Mouse (Mus musculus) hematopoietic stem cell, adult 5-6 weeks (primary cell): ENCODE results near the gene Olfr354. TPM values are rescaled to one million over a fixed set of nuclear protein-coding genes. Genes with fewer than 3 reads are reported as not detected.

Experiments
- ATAC-seq, 2 experiments: fragments of 125-278 bp in 1 of 2; replicated peaks in 1 of 2; 2 replicates each; pipeline ENCODE4 v1.8.0; 2016 to 2017; ENCODE audit warnings: inconsistent platforms in 2 of 2, mild to moderate bottlenecking in 2 of 2, moderate number of reproducible peaks in 2 of 2, low read depth in 1 of 2, moderate TSS enrichment in 1 of 2; ENCODE audit not compliant: low FRiP score in 2 of 2, poor library complexity in 2 of 2, severe bottlenecking in 2 of 2, insufficient read depth in 1 of 2, low TSS enrichment in 1 of 2
- total RNA-seq: library from RNA; stranded (forward); fragments of 172-1452, 232-1000 nt; gene quantifications from 2 replicates; pipeline ENCODE4 v1.2.3, GENCODE M21; 2017

The Olfr354 gene
- not detected in 2 replicates for total RNA-seq

DNA sequence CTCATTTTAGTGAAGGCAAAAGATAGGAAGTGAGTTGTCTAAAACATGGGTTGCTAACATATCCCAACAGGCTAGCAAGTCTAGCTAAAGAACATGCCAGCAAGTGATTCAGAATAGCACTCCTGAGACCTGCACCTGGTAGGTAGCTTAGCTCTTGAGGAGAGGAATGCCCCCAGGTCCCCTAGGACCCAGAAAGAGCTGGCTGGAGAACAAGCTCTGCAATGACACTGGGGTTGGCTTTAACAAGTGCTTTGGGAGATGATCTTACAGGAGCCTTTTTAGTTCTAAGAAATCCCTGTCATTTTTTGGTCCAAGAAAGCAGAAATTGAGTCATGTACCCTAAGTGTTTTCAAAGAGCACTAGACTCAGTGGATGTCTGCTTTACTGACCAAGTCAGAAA lies at the start of gene Olfr354:
Gene Olfr354 (plus strand): TSS at position 301 of the 400 bp plus-strand sequence.
- no peak for ATAC-seq

DNA sequence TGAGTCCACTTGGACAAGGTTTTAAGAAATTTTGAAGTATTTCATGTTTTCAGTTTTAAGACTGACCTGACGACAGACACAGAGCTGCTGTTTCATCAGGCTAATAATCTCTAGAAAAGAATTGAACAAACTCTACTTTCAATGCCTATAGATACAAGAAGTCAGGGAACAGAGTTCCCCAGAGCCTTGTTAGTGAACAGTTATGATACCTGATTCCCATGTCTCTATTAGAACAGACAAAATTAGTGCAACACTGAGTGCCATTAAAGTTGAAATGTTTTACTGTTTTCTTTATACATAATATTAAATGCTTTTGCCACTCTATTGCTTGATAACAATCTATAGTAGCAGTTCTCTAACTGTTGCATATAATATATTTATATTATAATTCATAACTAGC lies 42.9 kb upstream of the Olfr354 start, which contains the start of gene Olfr351:
Gene Olfr351 (minus strand): TSS at position 101 of the 400 bp plus-strand sequence.
- ATAC-seq, result no peak

DNA sequence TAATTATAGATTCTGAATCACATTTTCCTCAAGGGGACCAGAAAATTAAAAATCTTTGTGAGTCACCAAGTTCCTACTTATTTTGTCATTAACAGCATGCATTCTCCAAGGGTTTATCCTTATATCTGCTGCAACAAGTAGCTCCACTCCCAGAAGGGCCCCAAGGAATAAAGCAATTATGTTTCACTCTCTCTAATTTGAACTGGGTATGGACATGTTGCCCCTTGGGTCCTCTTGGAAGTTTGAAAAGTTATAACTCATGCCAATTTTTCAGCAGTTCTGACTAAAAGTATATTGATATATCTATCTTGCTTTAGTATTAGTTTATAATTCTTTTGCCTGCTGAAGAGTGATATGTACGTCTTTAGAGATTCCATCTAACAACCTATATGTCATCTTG lies 37.3 kb upstream of the Olfr354 start, which contains the start of gene Olfr352:
Gene Olfr352 (plus strand): TSS at position 301 of the 400 bp plus-strand sequence.
- ATAC-seq, result no peak

DNA sequence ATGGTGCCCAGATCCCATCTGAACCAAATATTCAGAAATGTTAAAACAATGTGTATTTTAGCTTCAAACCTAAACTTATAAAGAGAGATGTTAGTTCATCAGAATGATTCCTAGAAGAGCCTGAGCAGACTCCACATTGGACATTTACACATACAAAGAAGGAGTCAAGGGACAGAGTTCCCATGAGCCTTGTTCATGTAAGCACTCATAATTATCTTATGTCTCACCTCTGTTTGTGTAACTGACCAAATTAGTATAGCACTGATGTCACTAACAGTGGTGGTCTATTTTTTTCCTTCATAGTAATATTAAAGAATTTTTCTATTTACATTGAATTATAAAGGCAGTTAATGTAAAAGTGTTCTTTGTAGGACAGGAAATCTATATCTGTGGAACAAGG lies 12.6 kb upstream of the Olfr354 start, which contains the start of gene Olfr353:
Gene Olfr353 (minus strand): TSS at position 101 of the 400 bp plus-strand sequence.
- no peak for ATAC-seq

DNA sequence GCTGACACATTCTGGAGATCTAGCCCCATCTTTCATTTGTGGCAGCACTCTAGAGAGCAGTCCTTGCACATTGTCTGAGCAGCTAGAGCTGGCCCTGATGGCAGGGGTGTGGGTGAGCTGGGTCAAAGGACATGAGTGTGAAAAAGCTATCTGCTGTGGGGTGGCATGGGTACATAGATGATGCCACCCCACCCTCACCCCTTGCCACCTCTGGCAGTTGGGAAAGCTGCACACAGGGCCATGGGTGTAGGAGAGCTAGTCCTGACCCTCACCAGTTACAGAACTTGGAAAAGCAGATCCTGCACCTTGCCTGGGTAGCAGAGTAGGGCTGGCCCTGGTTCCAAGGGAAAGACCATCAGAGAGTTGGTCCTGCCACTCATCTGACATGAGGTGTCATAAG lies 8.4 kb upstream of the Olfr354 start:
- ATAC-seq, result no peak

DNA sequence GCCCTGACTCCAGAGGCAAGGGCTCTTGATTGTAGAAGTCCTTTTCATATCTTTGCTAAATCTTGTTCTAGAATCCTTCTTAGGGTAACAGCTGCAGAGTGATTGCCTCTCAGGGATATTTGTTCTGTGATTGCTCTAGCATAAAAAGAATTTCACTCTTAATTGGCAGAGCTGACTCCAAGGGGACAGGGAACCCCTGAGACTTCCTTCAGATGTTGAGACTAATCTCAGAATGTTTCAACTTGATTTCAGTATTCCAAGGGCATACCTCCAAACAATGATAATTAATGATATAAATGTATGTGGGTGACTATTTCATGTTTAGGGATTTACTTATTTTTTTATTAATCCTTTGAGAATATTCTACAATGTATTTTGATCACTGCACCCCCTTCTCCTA lies 23.3 kb downstream of the Olfr354 start, which contains the start of gene Olfr355:
Gene Olfr355 (minus strand): TSS at position 101 of the 400 bp plus-strand sequence.
- ATAC-seq, result no peak

DNA sequence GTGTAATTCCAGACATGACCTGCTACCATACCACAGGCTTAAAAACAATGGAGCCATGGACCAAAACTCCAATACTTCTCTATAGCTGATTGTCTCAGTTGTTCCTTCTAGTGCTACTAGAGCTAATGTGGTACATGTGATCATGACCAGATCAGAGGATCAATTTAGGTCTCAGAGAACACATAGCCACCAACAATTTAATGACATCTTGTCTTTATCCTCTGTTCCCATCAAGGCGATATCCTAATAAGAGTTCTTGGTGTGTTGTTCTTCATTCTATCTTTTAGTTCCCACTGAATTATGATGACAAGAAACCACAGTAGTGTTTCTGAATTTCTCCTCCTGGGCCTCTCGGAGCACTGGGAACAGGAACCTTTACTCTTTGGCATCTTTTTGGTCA lies 31.3 kb downstream of the Olfr354 start, which contains the start of gene Olfr356:
Gene Olfr356 (plus strand): TSS at position 301 of the 400 bp plus-strand sequence.
- ATAC-seq, result no peak

Other genes with a start within 250 kb of the Olfr354 start
- not detected in 2 replicates for gene Olfr346, start 219.9 kb upstream of the Olfr354 start, total RNA-seq
- not detected in 2 replicates for gene Olfr347, start 173.8 kb upstream of the Olfr354 start, total RNA-seq
- not detected in 2 replicates for gene Olfr348, start 121.4 kb upstream of the Olfr354 start, total RNA-seq
- not detected in 2 replicates for gene Olfr50, start 115.1 kb upstream of the Olfr354 start, total RNA-seq
- gene Olfr3, start 88.6 kb upstream of the Olfr354 start, total RNA-seq, result not detected in 2 replicates
- gene Olfr350, start 59.4 kb upstream of the Olfr354 start, total RNA-seq, result not detected in 2 replicates
- not detected in 2 replicates for gene Olfr351, start 43.0 kb upstream of the Olfr354 start, total RNA-seq
- not detected in 2 replicates for gene Olfr352, start 37.2 kb upstream of the Olfr354 start, total RNA-seq
- gene Olfr353, start 12.7 kb upstream of the Olfr354 start, total RNA-seq, result not detected in 2 replicates
- gene Olfr355, start 23.2 kb downstream of the Olfr354 start, total RNA-seq, result not detected in 2 replicates
- gene Olfr356, start 31.4 kb downstream of the Olfr354 start, total RNA-seq, result not detected in 2 replicates
- gene Olfr357, start 88.1 kb downstream of the Olfr354 start, total RNA-seq, result not detected in 2 replicates
- not detected in 2 replicates for gene Olfr358, start 103.7 kb downstream of the Olfr354 start, total RNA-seq
- not detected in 2 replicates for gene Olfr360, start 160.1 kb downstream of the Olfr354 start, total RNA-seq
- not detected in 2 replicates for gene Olfr361, start 183.6 kb downstream of the Olfr354 start, total RNA-seq
- not detected in 2 replicates for gene Olfr362, start 212.2 kb downstream of the Olfr354 start, total RNA-seq
- not detected in 2 replicates for gene Olfr364-ps1, start 233.6 kb downstream of the Olfr354 start, total RNA-seq